Mouse (Mus musculus): ENCODE results near the gene Cdpf1.

Cdpf1 gene

DNA sequence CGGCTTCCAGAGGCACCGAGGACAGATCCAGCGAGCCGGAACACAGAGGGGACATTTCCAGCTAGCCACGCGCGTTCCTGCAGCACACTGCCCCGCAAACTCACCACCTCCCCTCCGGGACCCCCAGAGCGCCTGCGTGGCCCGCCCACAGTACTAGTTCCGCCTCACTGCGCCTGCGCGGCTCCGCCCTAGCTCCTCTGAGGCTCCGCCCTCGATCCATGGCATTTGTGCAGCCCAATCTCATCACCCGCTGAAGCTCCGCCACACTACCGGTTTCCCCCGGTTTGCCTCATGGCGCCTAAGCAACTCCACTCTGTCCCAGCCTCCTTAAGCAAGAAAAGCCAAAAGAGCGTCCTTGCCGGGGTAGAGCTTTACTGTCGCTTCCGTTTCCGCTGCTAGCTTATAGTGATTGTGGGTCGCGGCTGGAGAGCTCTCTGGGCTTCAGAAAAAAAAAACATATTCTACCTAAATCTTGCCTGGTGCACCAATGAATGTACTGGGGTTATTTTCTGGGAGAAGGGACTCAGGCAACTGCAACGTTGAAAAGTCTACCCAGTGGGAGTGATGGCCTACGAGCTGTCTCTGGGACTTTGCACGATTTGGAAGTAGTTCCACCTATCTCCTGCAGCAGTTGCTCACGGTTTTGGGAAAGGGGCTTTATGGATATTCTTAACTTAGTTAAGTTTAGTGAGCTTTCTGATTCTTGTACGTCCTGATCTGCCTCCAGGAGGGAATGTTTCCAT is at the start of gene Cdpf1:
Gene Cdpf1 (minus strand): TSS at position 163 of the 743 bp plus-strand sequence.
- DNase-seq (ENCODE audit: low read depth, low spot score) = peak; percentile 96

DNA sequence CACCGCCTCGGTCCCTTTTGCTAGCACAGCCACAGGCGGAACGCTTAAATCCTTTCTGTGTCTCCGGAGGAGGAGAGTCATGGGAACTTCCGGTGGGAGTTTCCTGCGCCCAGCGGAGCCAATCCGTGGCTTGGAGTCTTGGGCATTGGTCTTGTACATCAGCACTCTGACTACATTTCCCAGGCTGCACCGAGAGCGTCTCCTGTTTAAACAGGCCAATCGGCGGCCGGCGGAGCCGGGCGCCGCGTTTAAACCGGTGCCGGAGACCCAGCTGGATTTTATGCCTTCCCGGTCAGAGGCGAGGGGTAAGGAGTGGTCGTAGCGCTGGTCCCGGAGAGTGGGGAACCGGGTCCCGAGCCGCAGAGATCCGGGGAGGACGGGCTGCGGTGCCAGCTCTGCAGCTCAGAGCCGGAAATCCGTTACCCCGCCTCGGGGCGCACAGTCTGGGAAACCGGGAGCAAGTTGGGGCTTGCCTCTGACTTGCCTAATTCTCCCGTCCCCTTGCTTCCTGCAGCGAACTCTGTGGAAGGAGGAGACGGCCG is 48.1 kb upstream of the Cdpf1 start, which contains the start of gene Gtse1:
Gene Gtse1 (plus strand): TSS at position 256 of the 542 bp plus-strand sequence.
- DNase-seq (ENCODE audit: low read depth, low spot score) = peak; percentile 98

DNA sequence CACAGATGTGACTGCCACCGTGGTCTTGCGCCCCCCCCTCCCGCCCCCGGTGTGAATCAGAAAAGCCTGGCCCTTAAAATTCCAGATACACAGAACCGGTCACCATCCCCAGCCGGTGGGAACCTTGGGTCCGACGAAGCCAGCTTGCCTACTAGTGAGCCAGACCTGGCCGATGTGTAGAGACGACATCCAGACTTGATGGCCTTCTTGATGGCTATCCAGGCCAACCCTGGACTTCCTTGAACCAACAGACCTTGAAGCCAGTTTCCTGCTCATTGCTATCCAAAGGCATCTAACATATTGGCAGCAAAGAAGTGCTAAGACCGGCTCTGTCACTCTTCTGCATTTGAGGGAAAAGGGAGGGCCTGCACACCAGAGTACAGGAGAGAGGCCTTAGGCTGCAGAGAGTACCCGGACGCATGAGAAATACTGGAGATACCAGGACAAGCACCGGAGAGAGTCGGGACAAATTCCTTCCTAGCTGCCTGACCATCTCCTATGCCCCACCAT is 47.5 kb upstream of the Cdpf1 start:
- no peak for DNase-seq (ENCODE audit: low read depth, low spot score)

DNA sequence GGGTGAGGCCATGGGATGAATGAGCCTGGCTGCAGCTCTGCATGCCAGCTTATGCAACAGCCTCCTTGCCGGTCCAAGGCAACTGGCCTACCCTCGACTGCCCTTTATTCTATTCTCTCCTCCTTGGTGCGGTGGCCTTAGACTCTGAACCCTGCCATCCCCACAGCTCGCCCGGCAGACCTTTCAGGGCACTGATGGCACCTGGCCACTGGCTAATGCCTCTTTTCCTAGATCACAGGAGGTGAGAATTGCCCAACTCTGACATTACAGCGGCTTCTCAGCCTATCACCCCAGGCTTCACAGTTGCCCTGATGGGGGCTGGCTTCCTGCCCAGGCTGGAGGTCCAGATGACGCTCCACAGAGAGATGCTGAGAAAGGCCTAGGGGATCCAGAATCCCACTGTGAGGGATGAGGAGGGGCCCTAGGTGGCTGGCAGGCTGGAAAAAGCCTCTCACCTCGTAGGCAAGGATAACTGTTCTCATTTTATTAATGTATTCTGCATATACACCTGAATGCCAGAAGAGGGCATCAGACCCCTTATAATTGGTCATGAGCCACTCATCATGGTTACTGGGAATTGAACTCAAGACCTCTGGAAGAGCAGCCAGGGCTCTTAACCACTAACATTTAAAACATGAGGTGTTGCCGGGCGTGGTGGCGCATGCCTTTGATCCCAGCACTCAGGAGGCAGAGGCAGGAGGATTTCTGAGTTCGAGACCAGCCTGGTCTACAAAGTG is 40.3 kb upstream of the Cdpf1 start:
- DNase-seq (ENCODE audit: low read depth, low spot score) = peak; percentile 65

DNA sequence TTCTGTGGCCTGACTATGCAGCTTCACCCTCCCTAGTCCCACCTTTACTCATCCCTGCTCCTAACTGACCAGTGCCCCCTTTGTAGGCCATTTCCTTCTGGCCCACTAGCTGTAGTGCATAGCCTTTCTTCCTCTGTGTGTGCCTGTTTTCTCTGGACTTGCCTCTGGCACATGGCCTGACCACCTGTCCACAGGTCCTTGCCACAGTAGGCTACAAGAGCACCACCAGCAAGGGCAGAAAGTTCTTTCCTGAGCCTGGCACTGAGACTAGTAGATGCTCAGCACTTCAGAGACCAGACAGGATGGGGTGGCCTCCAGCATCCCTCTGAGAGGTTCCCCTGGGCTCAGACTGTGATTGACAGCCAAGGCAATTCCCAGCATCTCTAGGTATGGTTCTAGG is 33.6 kb upstream of the Cdpf1 start:
- no peak for DNase-seq (ENCODE audit: low read depth, low spot score)

DNA sequence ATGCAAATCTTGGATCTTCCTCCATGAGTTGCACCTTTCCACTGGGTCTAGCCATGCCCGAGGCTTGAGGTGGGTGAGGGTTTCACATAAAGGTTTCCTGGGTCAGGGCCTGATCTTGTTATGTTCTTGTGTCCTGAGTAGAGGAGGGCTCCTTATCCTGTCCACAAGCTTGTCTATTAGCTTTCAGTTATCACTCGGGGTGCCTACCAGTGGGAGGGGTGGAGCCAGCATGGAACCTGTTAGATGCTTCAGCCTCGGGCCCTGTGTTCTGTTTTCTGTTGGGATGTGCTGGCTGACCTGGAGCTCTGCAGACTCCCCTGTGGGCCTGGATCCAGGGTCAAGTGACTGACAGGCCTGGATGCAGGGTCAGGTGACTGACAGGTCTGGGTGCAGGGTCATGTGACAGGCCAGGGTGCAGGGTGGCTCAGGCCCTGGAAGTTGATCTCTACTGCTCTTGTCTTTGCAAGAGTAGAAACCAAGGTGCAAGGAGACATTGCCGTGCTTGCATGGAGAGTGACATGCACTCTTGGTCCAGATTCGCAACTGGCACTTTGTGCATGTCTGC is 30.4 kb upstream of the Cdpf1 start:
- DNase-seq (ENCODE audit: low read depth, low spot score) = no peak

DNA sequence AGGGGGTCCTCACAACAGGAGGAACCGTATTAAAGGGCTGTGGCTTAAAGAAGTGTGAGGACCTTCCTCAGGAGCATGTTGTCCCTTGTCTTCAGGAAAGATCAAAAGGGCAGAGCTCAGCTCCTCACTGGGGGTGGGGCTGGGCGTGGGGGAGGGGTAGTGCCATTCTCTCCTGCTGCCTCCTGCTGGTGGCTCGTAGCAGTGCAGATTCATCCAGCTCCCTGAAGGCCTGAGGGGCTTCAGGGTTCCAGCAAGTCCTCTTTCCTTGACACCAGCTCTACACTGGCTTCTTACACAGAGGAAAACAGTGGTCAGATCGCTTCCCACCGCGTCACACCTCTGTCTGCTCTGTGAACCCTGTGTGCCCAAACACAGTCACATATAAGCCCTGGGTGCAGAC is 29.5 kb upstream of the Cdpf1 start:
- DNase-seq (ENCODE audit: low read depth, low spot score) = peak; percentile 65

DNA sequence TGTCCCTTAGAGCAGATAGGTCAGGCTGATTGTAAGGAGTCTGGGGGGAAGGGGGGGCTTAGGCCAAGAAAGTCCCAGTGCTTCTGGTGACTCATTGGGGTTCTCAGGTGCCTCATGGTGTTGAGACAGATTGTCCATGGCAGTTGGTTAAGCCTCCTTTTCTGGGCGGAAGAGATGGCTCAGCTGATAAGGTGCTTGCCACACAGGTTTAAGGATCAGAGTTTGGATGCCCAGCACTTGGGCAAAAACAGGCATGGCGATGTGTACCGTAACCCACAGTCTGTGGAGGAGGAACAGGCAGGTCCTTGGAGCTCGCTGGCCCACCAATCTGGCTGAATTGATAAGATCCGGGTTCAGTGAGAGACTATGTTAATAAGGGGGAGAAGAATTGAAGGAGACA is 25.4 kb upstream of the Cdpf1 start:
- DNase-seq (ENCODE audit: low read depth, low spot score) = no peak

DNA sequence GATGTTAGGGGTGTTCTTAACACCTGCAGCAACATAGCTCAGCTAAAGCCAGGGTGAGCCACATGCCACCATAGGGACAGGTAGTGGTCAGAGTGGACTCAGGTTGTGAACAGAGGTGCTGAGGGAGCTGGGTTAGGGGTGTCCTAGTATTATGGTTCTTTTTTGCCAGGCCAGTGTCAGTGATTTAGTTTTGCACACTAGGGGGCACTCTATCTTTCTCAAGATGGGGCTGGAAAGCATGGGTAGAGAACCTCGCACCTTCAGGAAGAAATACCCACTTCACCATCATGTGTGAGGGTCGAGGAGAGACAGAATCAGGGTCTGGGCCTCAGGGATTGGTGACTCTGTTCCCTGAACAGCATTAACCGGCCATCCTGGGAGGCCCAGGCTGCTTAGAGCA is 23.8 kb upstream of the Cdpf1 start:
- DNase-seq (ENCODE audit: low read depth, low spot score) = no peak

DNA sequence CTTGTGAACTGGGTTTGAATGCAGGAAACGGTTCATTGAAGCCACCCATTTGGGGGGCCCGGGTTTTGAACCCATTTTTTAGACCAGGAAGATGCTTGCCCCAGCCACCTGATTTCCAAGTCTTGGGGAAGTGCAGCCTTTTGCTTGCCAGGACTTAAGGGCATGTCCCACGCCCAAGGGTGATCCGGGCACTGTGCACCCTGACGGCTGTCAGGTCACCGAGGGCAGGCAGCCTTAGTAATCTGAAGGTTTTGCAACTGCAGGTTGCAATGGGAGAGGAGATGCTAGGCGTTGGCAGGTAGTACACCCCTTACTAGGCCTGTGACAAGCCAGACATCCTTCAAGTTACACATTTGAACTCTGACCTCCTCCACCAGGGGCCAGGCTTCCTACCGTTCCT is 21.1 kb upstream of the Cdpf1 start:
- DNase-seq (ENCODE audit: low read depth, low spot score) = no peak

DNA sequence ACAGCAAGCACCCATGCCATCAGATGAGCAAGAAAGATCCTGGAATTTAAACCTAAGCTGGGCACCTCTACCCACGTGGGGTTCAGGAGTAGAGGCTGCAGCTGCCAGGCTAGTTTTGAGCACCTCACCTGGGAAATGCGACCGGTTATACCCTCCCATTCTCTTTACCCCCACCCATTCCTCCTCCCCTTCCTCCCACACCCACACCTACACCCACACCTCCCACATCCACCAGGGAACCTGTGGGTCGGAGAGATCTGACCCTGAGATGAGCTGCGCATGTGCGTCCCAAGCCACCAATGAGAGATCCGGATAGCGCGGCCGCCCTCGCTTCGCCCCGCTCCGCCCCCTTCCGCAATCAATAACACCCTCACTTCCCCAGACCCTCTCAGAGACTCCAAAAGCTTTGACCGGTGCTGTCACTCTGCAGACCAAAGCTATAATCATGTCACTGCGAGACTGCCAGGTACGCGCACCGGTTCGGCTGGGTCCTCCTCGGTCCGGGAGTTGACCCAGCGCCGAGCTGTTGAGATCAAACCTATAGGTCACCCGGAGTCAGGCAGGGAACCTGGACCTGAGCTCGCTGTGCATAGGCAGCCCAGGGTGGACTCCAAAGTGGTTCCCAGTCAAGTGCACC is 20.6 kb upstream of the Cdpf1 start, which contains the start of gene Ttc38:
Gene Ttc38 (plus strand): TSS at position 353 of the 637 bp plus-strand sequence.
- DNase-seq (ENCODE audit: low read depth, low spot score) = peak; percentile 90

DNA sequence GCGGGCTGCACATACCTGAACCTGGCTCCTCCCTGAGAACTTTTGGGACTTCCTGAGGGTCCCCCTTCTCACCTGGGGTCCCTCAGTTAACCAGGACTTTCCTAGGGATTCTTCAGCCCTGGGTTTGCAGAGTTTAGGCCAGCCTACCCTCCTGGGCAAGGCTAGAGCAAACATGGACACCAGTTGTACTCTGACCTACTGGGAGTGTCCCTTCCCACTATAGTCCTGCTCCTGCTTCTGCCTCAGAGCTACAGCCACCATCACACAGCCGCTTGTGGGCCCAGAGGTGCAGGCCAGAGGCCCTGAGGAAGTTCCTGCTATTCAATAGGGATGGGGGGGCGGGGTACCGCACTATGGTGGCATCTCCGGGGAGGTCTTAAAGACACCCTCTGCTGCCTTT is 18.0 kb upstream of the Cdpf1 start:
- DNase-seq (ENCODE audit: low read depth, low spot score) = no peak

DNA sequence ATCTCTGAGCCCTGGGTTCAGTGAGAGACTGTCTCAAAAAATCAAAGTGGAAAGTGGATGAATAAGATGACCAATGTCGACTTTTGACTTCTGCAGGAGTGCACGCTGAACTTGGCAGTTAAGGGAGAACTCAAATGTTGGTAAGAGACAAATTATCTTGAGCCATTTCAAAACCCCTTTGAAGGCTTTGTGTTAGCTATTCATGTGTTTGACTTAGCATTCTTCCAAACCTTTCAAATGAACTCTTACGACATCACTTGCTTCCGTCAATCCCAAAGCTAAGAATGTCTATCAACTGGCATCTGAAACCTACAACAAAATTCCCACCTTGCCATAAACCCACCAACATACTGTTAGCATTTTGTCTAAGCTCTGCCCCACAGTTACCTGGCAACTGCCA is 16.6 kb upstream of the Cdpf1 start:
- DNase-seq (ENCODE audit: low read depth, low spot score) = no peak

DNA sequence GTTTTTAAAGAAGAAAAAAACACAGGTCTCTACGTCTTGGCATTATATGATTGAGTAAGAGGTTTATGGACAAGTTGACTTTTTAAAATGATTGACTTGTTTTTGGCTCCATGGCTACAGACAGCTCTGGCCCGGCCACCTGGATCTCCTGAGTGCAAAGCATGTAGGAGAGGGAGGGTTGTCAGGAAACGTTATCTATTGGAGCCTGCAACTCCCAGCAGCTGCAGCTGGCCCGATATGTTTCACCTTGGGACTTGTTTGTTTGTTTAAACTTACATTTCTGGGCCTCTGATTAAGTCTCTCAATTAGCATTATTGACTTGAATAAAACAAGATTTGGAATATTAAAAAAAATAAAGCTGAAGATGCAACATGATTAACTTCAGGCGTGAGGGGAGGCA is 15.2 kb upstream of the Cdpf1 start:
- no peak for DNase-seq (ENCODE audit: low read depth, low spot score)

DNA sequence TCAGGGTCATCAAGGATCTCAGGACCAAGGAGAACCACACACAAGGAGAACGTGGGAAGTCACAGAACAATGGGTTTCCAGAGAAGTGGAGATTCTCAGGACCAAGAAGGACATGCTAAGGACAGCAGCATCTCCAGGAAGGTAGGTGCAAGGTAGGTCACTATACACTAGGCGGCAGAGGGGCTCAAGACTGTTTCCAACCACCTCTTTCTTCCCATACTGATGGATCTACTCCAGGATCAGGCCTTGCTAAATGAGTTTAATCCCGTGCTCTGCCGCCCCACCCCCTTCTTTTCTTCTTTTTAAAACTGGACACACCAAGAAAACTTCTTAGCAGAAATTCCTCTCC is 10.5 kb upstream of the Cdpf1 start:
- DNase-seq (ENCODE audit: low read depth, low spot score) = peak; percentile 68

DNA sequence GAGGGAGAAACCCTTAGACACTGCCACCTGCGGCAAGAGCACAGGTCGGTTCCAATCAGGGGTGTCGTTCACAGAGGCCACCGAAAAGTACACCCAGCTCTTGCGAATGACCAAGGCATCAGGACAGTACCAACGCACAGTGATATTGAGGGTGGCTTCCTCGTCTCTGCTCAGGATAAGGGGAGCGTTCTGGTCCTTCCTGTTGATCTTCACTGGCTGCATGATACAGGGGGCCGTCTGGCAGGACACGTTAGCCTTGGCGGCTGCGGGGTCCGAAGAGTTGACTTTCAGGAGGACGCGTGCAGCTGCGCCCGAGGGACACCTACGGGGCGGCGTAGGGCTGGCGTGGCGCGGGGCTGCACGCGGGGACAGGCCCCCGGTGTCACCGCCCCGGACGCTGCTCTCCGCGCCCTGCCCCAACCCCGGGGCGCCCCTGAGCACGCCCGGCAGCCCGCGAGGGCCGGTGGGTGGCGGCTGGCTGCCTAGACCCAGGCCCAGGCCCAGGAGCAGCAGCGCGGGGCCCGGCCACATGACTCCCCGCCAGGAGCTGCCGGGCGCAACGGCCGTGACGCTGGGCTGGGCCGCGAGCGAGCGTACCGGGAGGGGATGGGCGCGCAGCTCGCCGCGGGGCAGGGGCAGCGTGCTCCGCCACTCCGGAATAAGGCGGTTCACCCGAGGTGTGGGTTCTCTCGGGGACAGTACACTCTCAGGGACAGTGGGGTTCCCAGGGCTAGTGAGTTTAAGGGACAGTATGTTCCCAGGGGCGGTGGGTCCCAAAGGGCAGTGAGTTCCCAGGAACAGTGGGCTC is 9.9 kb upstream of the Cdpf1 start, which contains the start of gene Pkdrej:
Gene Pkdrej (minus strand): TSS at position 532 of the 808 bp plus-strand sequence.
- no peak for DNase-seq (ENCODE audit: low read depth, low spot score)

DNA sequence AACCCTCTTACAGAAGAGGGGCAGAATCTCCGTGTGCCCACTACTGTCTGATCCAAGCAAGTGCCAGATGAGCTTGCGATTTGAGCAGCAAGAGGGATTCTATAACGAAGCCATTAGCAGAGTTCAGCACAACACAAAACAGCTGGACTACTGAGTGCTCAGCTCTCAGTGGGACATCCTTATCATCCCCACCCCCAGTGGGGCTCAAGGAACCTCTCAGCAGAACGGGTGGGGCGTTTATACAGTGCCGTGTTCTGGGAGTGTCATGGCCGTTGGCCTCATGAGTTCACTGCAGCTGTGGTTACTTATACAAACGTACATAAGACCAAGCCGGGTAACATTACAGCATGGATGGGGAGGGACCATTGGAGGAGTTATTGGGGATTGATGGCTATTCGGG is 1.9 kb upstream of the Cdpf1 start:
- peak; percentile 66 for DNase-seq (ENCODE audit: low read depth, low spot score)

DNA sequence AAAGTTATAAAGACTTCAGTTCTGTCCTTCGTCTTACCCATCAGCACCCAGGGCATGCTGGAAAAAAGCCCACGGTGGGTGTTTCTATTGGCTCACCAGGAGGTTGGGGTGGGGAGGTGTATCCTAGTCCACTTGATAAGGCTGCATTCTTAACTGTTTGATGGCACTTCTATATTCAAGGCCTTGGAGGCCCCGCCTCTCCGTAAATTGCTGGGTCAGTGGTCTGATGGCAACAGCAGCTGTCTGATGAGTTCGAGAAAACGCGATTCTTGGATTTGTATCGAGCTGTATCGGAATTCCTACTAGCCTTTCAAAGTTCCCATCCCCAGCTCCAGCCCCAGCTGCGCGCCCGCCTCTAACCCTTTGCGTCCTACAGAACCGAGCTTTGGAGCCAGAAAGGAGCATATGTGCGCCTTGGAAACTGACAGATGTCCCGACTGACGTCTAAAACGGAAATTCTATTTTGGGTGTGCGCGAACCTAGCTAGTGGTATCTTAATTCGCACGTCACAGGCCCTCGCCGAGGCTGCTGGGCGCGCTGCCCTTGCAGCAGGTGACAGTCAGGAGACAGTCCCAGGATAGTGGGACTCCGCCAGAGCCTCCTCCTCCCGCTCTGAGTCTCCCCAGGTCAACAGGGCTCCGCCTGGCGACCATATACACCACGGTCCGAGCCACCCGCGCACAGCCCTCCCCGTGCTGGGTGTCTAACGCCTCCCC is 533 bp downstream of the Cdpf1 start:
- DNase-seq (ENCODE audit: low read depth, low spot score) = peak; percentile 45

DNA sequence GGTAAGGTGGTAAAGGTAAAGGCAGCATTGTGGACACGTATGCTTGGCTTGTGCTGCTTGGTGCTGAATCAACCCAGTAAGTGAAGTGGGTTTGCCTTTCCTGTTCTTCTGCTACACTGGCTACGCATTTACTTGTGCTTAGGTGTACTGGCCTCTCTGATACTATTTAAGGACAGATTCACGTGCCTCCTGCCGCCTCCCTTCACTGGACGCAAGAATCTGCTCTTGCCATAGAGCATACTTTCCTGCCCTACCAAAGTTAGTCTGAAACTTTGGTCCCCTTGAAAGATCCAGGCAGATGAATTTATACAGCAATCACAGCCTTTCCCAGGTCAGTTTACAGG is 1.1 kb downstream of the Cdpf1 start:
- DNase-seq (ENCODE audit: low read depth, low spot score) = no peak

DNA sequence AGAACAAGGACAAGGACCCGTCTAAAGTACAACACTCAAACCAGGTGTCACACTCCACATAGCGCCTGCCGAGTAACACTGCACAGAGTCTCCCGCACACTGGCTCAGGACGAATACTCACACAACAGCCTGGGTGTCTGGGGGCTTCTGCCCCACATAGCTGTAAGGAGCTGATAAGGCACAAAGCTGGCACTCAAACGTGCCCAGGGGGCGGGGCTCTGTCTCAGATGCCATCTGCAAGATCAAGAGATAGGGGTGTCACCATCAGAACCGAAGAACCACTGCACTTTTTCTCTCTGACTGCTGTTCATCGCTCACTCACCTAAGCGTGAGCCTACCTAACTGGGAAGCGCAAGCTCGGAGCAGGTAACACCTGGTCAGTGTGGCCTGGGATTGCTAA is 2.4 kb downstream of the Cdpf1 start:
- no peak for DNase-seq (ENCODE audit: low read depth, low spot score)

All from ES-CJ7 (cell line).